Mouse (Mus musculus): ENCODE data around the gene Gm12695.

DNA sequence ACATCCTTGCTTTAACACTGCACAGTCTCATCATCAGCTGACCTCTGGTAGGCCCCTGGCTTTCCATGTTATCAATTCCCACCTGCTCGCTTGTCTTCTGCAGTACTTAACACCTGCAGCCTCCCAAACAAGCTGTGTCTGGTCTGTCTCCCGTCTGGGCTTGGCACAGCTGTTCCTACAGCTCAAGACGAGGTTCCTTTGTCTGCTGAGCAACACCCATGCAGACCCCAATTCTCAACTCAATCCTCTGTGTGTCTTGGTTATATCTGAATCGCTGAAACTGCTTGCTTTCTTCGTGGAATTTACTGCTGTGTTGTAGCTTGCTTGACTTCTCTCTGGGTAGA is 86.8 kb downstream of the Gm12695 start:
- no peak for TF ChIP-seq CTCF (conservative IDR thresholded peaks at IDR 0.05 in 1 of 2, IDR thresholded peaks at IDR 0.05 in 1 of 2; ENCODE audit: low read depth in 2 of 2, low read length in 2 of 2)
- no peak for TF ChIP-seq POLR2A (IDR thresholded peaks at IDR 0.05; ENCODE audit: low read depth, low read length)

Measured in CH12.LX (cell line).